Mouse (Mus musculus) spleen, postnatal 36 days (tissue): ENCODE data around the gene Olfr1373.

Experiments
- DNase-seq, 2 experiments: peaks; one replicate each; pipeline ENCODE4 v3.0.0; 2022; ENCODE audit warnings: low spot score in 2 of 2, mixed read lengths in 1 of 2

Olfr1373 gene

DNA sequence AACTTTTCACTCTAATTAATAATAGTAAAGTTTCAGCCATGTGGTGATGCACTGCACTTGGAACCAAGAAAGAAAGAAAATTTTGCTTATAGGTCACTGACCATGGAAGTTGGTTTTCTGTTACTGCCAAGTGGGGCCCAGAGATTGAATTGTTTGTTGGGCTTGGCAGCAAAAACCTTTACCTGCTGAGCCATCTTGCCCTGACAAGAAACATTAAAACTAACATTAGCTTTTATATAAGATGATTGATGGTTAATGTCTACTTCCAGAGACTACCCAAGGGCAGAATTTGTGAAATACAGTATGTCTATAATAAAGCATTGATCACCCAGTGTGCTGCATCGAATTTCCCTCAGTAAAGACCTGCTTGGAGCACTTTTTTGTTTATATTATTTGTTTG, 38.9 kb downstream of the Olfr1373 start:
- DNase-seq, result no peak

GRCm38 (mm10) chr11:52106037-52106436, 39.3 kb downstream of the Olfr1373 start:
- no peak for DNase-seq

DNA sequence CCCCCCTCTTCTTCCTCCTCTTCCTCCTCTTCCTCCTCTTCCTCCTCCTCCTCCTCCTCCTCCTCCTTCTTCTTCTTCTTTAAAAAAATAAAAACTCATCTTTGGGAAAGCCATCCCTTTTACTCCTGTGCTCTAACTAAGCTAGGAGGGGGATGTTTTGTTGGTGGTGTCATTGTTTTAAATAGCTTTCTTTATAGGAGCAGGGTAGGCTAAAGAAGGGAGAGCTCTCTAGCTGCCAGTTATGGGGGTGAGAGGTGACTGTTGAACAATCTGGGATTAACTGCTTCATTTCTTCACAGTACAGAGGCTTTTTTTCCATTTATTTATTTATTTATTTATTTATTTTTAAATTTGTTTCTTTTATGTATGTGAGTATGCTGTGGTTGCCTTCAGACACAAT, 39.8 kb downstream of the Olfr1373 start:
- DNase-seq, result no peak

DNA sequence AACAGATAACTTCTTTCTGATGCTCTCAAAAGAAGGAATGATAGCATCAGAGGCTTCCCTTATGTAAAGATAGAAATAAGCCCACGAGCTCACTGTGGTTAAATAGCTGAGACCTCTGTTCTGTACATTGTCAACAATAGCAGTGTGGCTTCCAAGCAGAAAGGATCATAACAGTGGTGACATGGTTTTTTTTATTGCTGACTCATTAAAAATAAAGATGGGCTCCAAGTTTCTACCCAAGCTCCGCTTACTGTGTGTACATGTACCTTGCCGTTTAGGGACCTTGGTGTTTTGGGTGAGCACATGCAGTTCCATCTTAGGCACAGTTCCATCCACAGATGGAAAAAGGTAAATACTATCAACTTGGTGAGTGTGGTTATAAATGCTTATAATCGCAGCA, 42.4 kb downstream of the Olfr1373 start:
- no peak for DNase-seq

- DNase-seq, result no peak
Observed at GRCm38 (mm10) chr11:52099771-52100219, 45.5 kb downstream of the Olfr1373 start.

GRCm38 (mm10) chr11:52099031-52099761, 46.1 kb downstream of the Olfr1373 start:
- DNase-seq, result peak; percentile 59 to 65

DNA sequence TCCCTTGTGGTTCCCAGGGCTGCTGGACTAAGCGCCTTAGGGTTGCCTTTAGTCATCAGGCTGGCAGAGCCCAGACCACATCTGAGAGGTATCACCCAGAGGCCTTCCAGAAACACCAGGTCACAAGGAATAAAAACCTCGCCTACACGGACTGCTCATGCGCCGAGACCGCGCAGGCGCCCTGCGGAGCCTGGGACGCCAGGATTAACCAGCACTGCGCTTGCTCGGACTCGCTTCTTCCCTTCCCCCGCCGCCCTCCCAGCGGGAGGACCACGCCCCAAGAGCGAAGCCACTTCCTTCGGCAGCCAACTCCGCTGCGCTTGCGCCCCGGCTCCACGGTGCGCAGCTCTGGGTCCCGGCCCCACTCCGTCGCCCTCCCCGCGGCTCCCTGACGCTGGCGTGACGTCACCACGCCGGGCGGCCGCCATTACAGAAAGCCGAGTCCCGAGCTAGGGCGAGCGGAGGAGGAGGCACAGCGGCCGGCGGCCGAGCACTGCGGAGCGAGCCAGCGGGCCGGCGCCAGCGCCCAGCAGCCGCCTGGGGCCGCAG, 46.9 kb downstream of the Olfr1373 start, which contains the start of gene Ppp2ca:
Gene Ppp2ca (plus strand): TSS at position 284 of the 549 bp plus-strand sequence.
- DNase-seq, result peak; percentile 99

GRCm38 (mm10) chr11:52097596-52097995, 47.7 kb downstream of the Olfr1373 start:
- no peak for DNase-seq

GRCm38 (mm10) chr11:52097016-52097415, 48.3 kb downstream of the Olfr1373 start:
- DNase-seq, result peak in 1 of 2 experiments; percentile 30
